23 mouse cellular contexts compared by ENCODE assay signal in genomic region chr10:59267275-59267674, GRCm38 (mm10). TPM values are rescaled to one million over a fixed set of nuclear protein-coding genes. Genes with fewer than 3 reads are reported as not detected.
DNase-seq lines count a peak whose midpoint lies in the region; ATAC-seq and TF ChIP-seq lines count a peak whose summit lies in the region.
"Had no signal": no experiment of that assay in that cellular context is flagged by ENCODE, and none has a peak within 500 bp of the region (broad histone marks: within the 10 kb centered on the region; RNA-seq: fewer than 3 reads in every experiment).

No protein-coding gene starts in this region.

- no peaks in the 10 kb centered on the region for H3K9me3 ChIP-seq in kidney, postnatal 0 days (replicated peaks; ENCODE audit: low read length)
- no peaks in the 10 kb centered on the region for H3K9me3 ChIP-seq in kidney, embryonic 14.5 days (ENCODE audit: control insufficient read depth, low read length)
- H3K9me3 ChIP-seq in intestine, embryonic 14.5 days (ENCODE audit: control insufficient read depth, low read length): no peaks in the 10 kb centered on the region
- H3K9me3 ChIP-seq in limb, embryonic 14.5 days (ENCODE audit: control insufficient read depth, low read length): no peaks in the 10 kb centered on the region
- H3K9me3 ChIP-seq in hindbrain, postnatal 0 days (ENCODE audit: low read length): no peaks in the 10 kb centered on the region
- H3K9me3 ChIP-seq: embryonic facial prominence, embryonic 13.5 days; forebrain, embryonic 12.5 days; heart, embryonic 12.5 days had no signal

- no peak for TF ChIP-seq POLR2A in limb, embryonic 14.5 days (IDR thresholded peaks at IDR 0.05; ENCODE audit: borderline replicate concordance, extremely low read depth, insufficient read depth, insufficient read length)

- H3K27ac ChIP-seq in kidney, postnatal 0 days: 0 out of 2 replicates have a peak overlapping the region, but pooled peaks have one; percentile 25
- no peak overlapping the region for H3K27ac ChIP-seq in kidney, embryonic 14.5 days (ENCODE audit: low read depth, low read length)
- peak overlapping the region; percentile 2; the same call in 1 of the 2 replicates for H3K27ac ChIP-seq in intestine, embryonic 14.5 days (ENCODE audit: low read depth)
- H3K27ac ChIP-seq in limb, embryonic 14.5 days (replicated peaks; ENCODE audit: low read depth, low read length): no peak overlapping the region
- H3K27ac ChIP-seq in hindbrain, postnatal 0 days: no peak overlapping the region
- H3K27ac ChIP-seq: embryonic facial prominence, embryonic 13.5 days; forebrain, embryonic 12.5 days; gastrocnemius, adult 2 months; hindbrain, embryonic 10.5 days; hindbrain, embryonic 14.5 days had no signal

- no peak overlapping the region for H3K9ac ChIP-seq in kidney, postnatal 0 days (ENCODE audit: low read depth, low read length)
- H3K9ac ChIP-seq in kidney, embryonic 14.5 days (ENCODE audit: low read depth, low read length): no peak overlapping the region
- H3K9ac ChIP-seq in intestine, embryonic 14.5 days (ENCODE audit: low read length): no peak overlapping the region
- H3K9ac ChIP-seq in limb, embryonic 14.5 days (ENCODE audit: low read depth, low read length, severe bottlenecking): no peak overlapping the region
- H3K9ac ChIP-seq in hindbrain, postnatal 0 days (replicated peaks; ENCODE audit: low read length): no peak overlapping the region
- H3K9ac ChIP-seq: embryonic facial prominence, embryonic 13.5 days; forebrain, embryonic 12.5 days; forebrain, postnatal 0 days; heart, embryonic 12.5 days; hindbrain, embryonic 14.5 days had no signal

- H3K27me3 ChIP-seq in kidney, postnatal 0 days (ENCODE audit: insufficient read depth, low read length): no peaks in the 10 kb centered on the region
- no peaks in the 10 kb centered on the region for H3K27me3 ChIP-seq in kidney, embryonic 14.5 days (ENCODE audit: control insufficient read depth, insufficient read depth, low read length)
- H3K27me3 ChIP-seq in intestine, embryonic 14.5 days (replicated peaks; ENCODE audit: control insufficient read depth, insufficient read depth, low read length): no peaks in the 10 kb centered on the region
- H3K27me3 ChIP-seq in limb, embryonic 14.5 days (ENCODE audit: control insufficient read depth, insufficient read depth, low read length): no peaks in the 10 kb centered on the region
- no peaks in the 10 kb centered on the region for H3K27me3 ChIP-seq in hindbrain, postnatal 0 days (ENCODE audit: insufficient read depth, low read length)
- H3K27me3 ChIP-seq: embryonic facial prominence, embryonic 13.5 days; forebrain, embryonic 12.5 days; heart, embryonic 12.5 days; Patski had no signal

- H3K4me2 ChIP-seq in kidney, postnatal 0 days (ENCODE audit: low read length): no peak overlapping the region
- H3K4me2 ChIP-seq in kidney, embryonic 14.5 days (replicated peaks; ENCODE audit: low read depth, low read length): no peak overlapping the region
- no peak overlapping the region for H3K4me2 ChIP-seq in intestine, embryonic 14.5 days (ENCODE audit: low read length)
- no peak overlapping the region for H3K4me2 ChIP-seq in limb, embryonic 14.5 days (replicated peaks; ENCODE audit: low read depth, low read length, severe bottlenecking)
- H3K4me2 ChIP-seq in hindbrain, postnatal 0 days (ENCODE audit: low read depth, low read length): no peak overlapping the region
- H3K4me2 ChIP-seq: embryonic facial prominence, embryonic 13.5 days; forebrain, embryonic 12.5 days; heart, embryonic 12.5 days; hindbrain, embryonic 14.5 days had no signal

- no peak for ATAC-seq in kidney, postnatal 0 days (replicated peaks; ENCODE audit: low FRiP score, low read depth)
- no peak for ATAC-seq in kidney, embryonic 14.5 days (ENCODE audit: low FRiP score, low TSS enrichment)
- peak; percentile 54 for ATAC-seq in intestine, embryonic 14.5 days (replicated peaks; ENCODE audit: low FRiP score, low TSS enrichment, low read depth)
- peak; percentile 63; the same call in 1 of the 2 replicates for ATAC-seq in limb, embryonic 14.5 days (ENCODE audit: low FRiP score, low read depth)
- ATAC-seq in hindbrain, postnatal 0 days: no peak
- ATAC-seq: activated CD4-positive, CD25-positive, alpha-beta regulatory T cell, adult 4 months; forebrain, postnatal 0 days; Patski had no signal

- peak; percentile 22 for DNase-seq in adrenal gland, adult 2 months
- DNase-seq in adrenal gland, adult 18-20 months (ENCODE audit: low spot score in 2 of 2): no peak
- peak; percentile 21 for DNase-seq in kidney, postnatal 0 days (ENCODE audit: low spot score)
- no peak for DNase-seq in intestine, embryonic 14.5 days (ENCODE audit: low spot score)
- DNase-seq in limb, embryonic 14.5 days (ENCODE audit: low spot score): peak; percentile 14
- no peak for DNase-seq in testis, postnatal 14 days (ENCODE audit: low spot score)
- no peak for DNase-seq in hindbrain, postnatal 0 days (ENCODE audit: low spot score)
- DNase-seq: adrenal gland, postnatal 10 days; cerebellum, adult 11-12 months; cerebellum, adult 9-10 months; cerebellum, postnatal 25 days; forebrain, postnatal 0 days; gastrocnemius, adult 2 months; gastrocnemius, postnatal 25 days had no signal

- no peaks in the 10 kb centered on the region for H3K36me3 ChIP-seq in kidney, postnatal 0 days (ENCODE audit: insufficient read depth, low read length)
- H3K36me3 ChIP-seq in kidney, embryonic 14.5 days (ENCODE audit: control insufficient read depth, insufficient read depth, low read length): no peaks in the 10 kb centered on the region
- H3K36me3 ChIP-seq in intestine, embryonic 14.5 days (ENCODE audit: control insufficient read depth, insufficient read depth, low read length): no peaks in the 10 kb centered on the region
- no peaks in the 10 kb centered on the region for H3K36me3 ChIP-seq in limb, embryonic 14.5 days (ENCODE audit: control insufficient read depth, insufficient read depth, low read length)
- no peaks in the 10 kb centered on the region for H3K36me3 ChIP-seq in hindbrain, postnatal 0 days (ENCODE audit: insufficient read depth, low read length)
- H3K36me3 ChIP-seq: embryonic facial prominence, embryonic 13.5 days; forebrain, embryonic 12.5 days; heart, embryonic 12.5 days; hindbrain, embryonic 10.5 days had no signal

- H3K4me3 ChIP-seq in kidney, postnatal 0 days (replicated peaks; ENCODE audit: low read depth, low read length): no peak overlapping the region
- no peak overlapping the region for H3K4me3 ChIP-seq in kidney, embryonic 14.5 days (ENCODE audit: low read length)
- H3K4me3 ChIP-seq in intestine, embryonic 14.5 days (ENCODE audit: low read depth, low read length): no peak overlapping the region
- no peak overlapping the region for H3K4me3 ChIP-seq in limb, embryonic 14.5 days (replicated peaks; ENCODE audit: low read length)
- H3K4me3 ChIP-seq in hindbrain, postnatal 0 days (ENCODE audit: low read length): no peak overlapping the region
- H3K4me3 ChIP-seq: embryonic facial prominence, embryonic 13.5 days; forebrain, embryonic 12.5 days; gastrocnemius, adult 2 months; heart, embryonic 12.5 days; hindbrain, embryonic 10.5 days had no signal

- H3K4me1 ChIP-seq in kidney, postnatal 0 days (replicated peaks; ENCODE audit: insufficient read depth, low read length): peaks cover 6% of the 10 kb centered on the region; the same call in 1 of the 2 replicates
- no peaks in the 10 kb centered on the region for H3K4me1 ChIP-seq in kidney, embryonic 14.5 days (ENCODE audit: control insufficient read depth, insufficient read depth, low read length)
- peaks cover 35% of the 10 kb centered on the region for H3K4me1 ChIP-seq in intestine, embryonic 14.5 days (replicated peaks; ENCODE audit: control insufficient read depth, insufficient read depth, low read length)
- H3K4me1 ChIP-seq in limb, embryonic 14.5 days (ENCODE audit: control insufficient read depth, insufficient read depth, low read length): peaks cover 14% of the 10 kb centered on the region
- H3K4me1 ChIP-seq in hindbrain, postnatal 0 days (ENCODE audit: insufficient read depth, low read length): no peaks in the 10 kb centered on the region; the same call in 1 of the 2 replicates

- 68% methylated on average over 2 of the region's 2 CpGs for WGBS in kidney, postnatal 0 days
- WGBS in kidney, embryonic 14.5 days: 82% methylated on average over 2 of the region's 2 CpGs
- WGBS in intestine, embryonic 14.5 days: 66% methylated on average over 2 of the region's 2 CpGs
- WGBS in limb, embryonic 14.5 days: 41% methylated on average over 2 of the region's 2 CpGs
- WGBS in hindbrain, postnatal 0 days: 94% methylated on average over 2 of the region's 2 CpGs

- no peak for TF ChIP-seq CTCF in kidney, postnatal 0 days (IDR thresholded peaks at IDR 0.05; ENCODE audit: low read depth)
- no peak for TF ChIP-seq CTCF in hindbrain, postnatal 0 days (IDR thresholded peaks at IDR 0.05; ENCODE audit: low read depth)

RNA-seq across cellular contexts. Expression of gene Sowahc, which starts 45.5 kb away (rescaled TPM):
- 10 to 100 TPM; 29.8 to 45.9 TPM for total RNA-seq in adrenal gland, adult 2 months (2021)
- 11.4 and 15.2 TPM in 2 replicates for polyA plus RNA-seq in adrenal gland, adult 2 months (2012; rRNA removed)
- total RNA-seq in adrenal gland, adult 18-20 months (2021): 10 to 100 TPM; 34.8 to 56.6 TPM
- polyA plus RNA-seq in kidney, postnatal 0 days (2015; fragmentation: Nextera tagmentation; extraction: Ambion mirVana): 7.6 and 8.7 TPM in 2 replicates
- polyA plus RNA-seq in kidney, embryonic 14.5 days (2014; fragmentation: Nextera tagmentation; extraction: Ambion mirVana): 6.3 and 9.5 TPM in 2 replicates
- 12.4 and 12.6 TPM in 2 replicates for polyA plus RNA-seq in intestine, embryonic 14.5 days (2014; fragmentation: Nextera tagmentation; extraction: Ambion mirVana)
- polyA plus RNA-seq in limb, embryonic 14.5 days (2012; rRNA removed): 6.1 and 7.3 TPM in 2 replicates
- 12.4 and 14.5 TPM in 2 replicates for polyA plus RNA-seq in limb, embryonic 14.5 days (2014; fragmentation: Nextera tagmentation; extraction: Ambion mirVana)
- total RNA-seq in hindbrain, postnatal 0 days (2014; rRNA removed): 28.1 and 30.1 TPM in 2 replicates
- 12.4 and 12.5 TPM in 2 replicates for polyA plus RNA-seq in hindbrain, postnatal 0 days (2015; fragmentation: Nextera tagmentation; extraction: Ambion mirVana)
- total RNA-seq: MEL had no signal

RNA-seq across cellular contexts. Expression of gene Sept10, which starts 45.6 kb away (rescaled TPM):
- 10 to 100 TPM; 40.9 to 48.2 TPM for total RNA-seq in adrenal gland, adult 2 months (2021)
- 8.0 and 8.3 TPM in 2 replicates for polyA plus RNA-seq in adrenal gland, adult 2 months (2012; rRNA removed)
- total RNA-seq in adrenal gland, adult 18-20 months (2021): 10 to 100 TPM; 36.5 to 38.8 TPM
- polyA plus RNA-seq in kidney, postnatal 0 days (2015; fragmentation: Nextera tagmentation; extraction: Ambion mirVana): 60.8 and 62.7 TPM in 2 replicates
- 54.4 and 55.8 TPM in 2 replicates for polyA plus RNA-seq in kidney, embryonic 14.5 days (2014; fragmentation: Nextera tagmentation; extraction: Ambion mirVana)
- polyA plus RNA-seq in intestine, embryonic 14.5 days (2014; fragmentation: Nextera tagmentation; extraction: Ambion mirVana): 43.1 and 51.0 TPM in 2 replicates
- 37.7 and 40.1 TPM in 2 replicates for polyA plus RNA-seq in limb, embryonic 14.5 days (2012; rRNA removed)
- 48.8 and 49.6 TPM in 2 replicates for polyA plus RNA-seq in limb, embryonic 14.5 days (2014; fragmentation: Nextera tagmentation; extraction: Ambion mirVana)
- total RNA-seq in hindbrain, postnatal 0 days (2014; rRNA removed): 13.6 and 15.2 TPM in 2 replicates
- 18.3 and 20.4 TPM in 2 replicates for polyA plus RNA-seq in hindbrain, postnatal 0 days (2015; fragmentation: Nextera tagmentation; extraction: Ambion mirVana)
- total RNA-seq: MEL had no signal

RNA-seq across cellular contexts. Expression of gene P4ha1, which starts 55.8 kb away (rescaled TPM):
- 10 to 100 TPM; 44.4 to 79.9 TPM for total RNA-seq in adrenal gland, adult 2 months (2021)
- polyA plus RNA-seq in adrenal gland, adult 2 months (2012; rRNA removed): 4.7 and 7.6 TPM in 2 replicates
- 100 to 1,000 TPM in 1 of 2 experiments, 10 to 100 TPM in 1; 82.5 to 154 TPM for total RNA-seq in adrenal gland, adult 18-20 months (2021)
- polyA plus RNA-seq in kidney, postnatal 0 days (2015; fragmentation: Nextera tagmentation; extraction: Ambion mirVana): 27.9 and 31.3 TPM in 2 replicates
- polyA plus RNA-seq in kidney, embryonic 14.5 days (2014; fragmentation: Nextera tagmentation; extraction: Ambion mirVana): 31.7 and 43.7 TPM in 2 replicates
- polyA plus RNA-seq in intestine, embryonic 14.5 days (2014; fragmentation: Nextera tagmentation; extraction: Ambion mirVana): 65.2 and 70.5 TPM in 2 replicates
- 89.7 and 95.1 TPM in 2 replicates for polyA plus RNA-seq in limb, embryonic 14.5 days (2012; rRNA removed)
- 108 and 110 TPM in 2 replicates for polyA plus RNA-seq in limb, embryonic 14.5 days (2014; fragmentation: Nextera tagmentation; extraction: Ambion mirVana)
- total RNA-seq in hindbrain, postnatal 0 days (2014; rRNA removed): 17.6 and 18.3 TPM in 2 replicates
- 12.7 and 13.3 TPM in 2 replicates for polyA plus RNA-seq in hindbrain, postnatal 0 days (2015; fragmentation: Nextera tagmentation; extraction: Ambion mirVana)

Comparison
In these comparisons a context has a peak if more than half of its experiments do, and no peak if none do; other contexts are left out.
1. DNase-seq: peak in adrenal gland, adult 2 months (single experiment), kidney, postnatal 0 days (single experiment) and limb, embryonic 14.5 days (single experiment); none in adrenal gland, adult 18-20 months (0 of 2), intestine, embryonic 14.5 days (single experiment), testis, postnatal 14 days (single experiment) and hindbrain, postnatal 0 days (single experiment).
2. H3K27ac ChIP-seq: peak in kidney, postnatal 0 days (single experiment) and intestine, embryonic 14.5 days (single experiment); none in kidney, embryonic 14.5 days (single experiment), limb, embryonic 14.5 days (single experiment) and hindbrain, postnatal 0 days (single experiment).
3. ATAC-seq: peak in intestine, embryonic 14.5 days (single experiment) and limb, embryonic 14.5 days (single experiment); none in kidney, postnatal 0 days (single experiment), kidney, embryonic 14.5 days (single experiment) and hindbrain, postnatal 0 days (single experiment).